Mouse (Mus musculus) right cerebral cortex, postnatal 4 days (tissue): ENCODE results near the gene Mapk7.
A peak's percentile ranks its signal among the peaks of the same experiment; 100 is the strongest.

Experiments used
- DNase-seq: peaks from one replicate; pipeline ENCODE4 v3.0.0-alpha.2; 2022

Gene Mapk7

DNA sequence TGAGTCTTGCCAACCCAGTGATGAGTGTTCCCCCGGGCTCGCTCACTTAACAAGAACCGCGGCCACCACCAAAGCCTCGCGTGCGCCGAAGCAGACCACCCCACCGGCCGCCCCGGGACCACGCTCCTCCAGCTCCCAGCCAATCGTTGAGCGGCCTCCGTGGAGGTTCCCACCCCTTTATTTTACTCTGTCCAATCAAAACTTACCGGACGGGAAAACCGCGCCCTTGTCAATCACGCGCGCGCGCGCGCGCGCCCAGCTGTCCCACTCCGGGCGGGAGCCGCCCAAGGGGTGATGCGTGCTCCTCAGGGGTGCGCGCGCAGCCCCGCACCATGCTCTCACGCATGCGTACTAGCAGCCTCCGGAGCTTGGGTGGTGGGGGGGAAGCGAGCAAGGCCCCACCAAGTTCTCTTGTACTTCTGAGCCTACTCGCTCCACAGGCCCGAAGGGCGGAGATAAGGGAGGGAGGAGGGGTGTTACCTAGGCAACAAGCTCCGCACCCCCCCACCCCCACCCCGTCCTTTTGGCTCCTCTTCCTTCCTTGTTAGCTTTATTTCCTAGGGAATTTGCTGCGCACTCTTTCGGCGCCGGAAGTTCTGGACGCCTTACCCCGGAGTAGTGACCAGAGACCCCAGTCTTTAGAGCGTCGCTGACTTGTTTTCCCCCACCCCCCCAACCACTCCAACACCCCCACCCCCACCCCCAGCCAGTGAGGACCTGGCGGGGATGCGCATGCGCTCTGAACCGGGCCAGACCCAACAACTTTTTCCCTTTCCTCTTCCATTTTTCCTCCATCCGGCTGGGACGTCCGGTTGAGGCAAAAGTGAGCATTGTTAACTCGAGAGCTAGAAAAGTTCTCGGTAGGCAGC is at the start of gene Mapk7:
Mapk7 (minus strand) TSS at position 278 of the 869 bp plus-strand sequence.
- DNase-seq: peak; percentile 100

DNA sequence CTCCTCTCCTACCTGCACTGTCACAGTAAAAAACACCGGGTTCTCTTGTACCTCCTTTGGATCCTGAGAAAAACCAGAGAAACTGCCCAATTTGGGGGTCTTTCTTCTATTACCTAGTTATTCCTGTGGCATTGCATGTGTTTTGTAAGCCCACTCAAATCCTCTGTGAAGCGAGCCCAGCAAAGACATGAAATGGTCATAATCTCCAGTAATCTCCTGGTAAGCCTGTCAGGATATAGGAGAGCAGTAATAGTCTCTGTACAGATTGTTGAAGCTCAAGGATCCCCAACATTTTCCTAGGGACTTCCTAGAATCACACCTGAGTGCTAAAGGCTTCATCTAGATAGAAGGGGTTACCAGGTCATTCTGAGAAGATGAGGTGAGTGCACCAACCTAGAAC is 46.9 kb upstream of the Mapk7 start:
- no peak for DNase-seq

DNA sequence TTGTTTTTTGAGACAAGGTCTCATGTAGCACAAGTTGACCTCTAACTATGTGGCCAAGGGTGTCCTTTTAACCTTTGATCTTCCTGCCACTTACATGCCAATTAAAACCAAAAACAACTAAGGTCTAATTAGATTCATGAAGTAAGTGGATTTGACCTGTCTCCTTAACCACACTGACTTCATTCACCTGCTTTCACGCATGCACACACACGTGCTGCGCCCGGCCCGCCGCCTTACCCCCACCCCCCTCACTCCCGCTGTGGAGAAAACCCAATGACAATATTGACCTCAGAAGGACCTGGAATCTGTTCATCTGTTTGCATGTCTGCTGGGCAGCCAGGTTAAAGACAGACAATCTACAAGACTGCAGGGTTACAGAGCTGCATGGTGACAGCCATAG is 46.4 kb upstream of the Mapk7 start:
- no peak for DNase-seq

DNA sequence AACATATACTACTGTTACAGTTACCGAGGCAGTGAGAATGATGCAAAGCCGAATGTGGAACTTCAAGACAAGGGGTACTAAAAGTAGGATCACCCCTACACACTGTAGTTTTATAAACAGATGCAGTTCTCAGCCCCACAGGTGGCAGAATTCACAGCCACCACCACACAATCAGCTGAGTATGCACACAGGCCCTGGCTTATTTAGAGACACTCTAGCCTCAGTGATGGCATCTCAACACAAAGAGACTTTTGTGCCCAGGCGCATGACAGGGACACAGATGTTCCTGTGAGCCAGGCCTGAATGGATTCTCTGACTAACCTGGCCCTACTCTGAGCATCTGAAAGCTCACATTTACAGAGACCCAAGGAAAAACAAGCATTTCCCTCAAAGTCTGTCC is 43.2 kb upstream of the Mapk7 start:
- no peak for DNase-seq

DNA sequence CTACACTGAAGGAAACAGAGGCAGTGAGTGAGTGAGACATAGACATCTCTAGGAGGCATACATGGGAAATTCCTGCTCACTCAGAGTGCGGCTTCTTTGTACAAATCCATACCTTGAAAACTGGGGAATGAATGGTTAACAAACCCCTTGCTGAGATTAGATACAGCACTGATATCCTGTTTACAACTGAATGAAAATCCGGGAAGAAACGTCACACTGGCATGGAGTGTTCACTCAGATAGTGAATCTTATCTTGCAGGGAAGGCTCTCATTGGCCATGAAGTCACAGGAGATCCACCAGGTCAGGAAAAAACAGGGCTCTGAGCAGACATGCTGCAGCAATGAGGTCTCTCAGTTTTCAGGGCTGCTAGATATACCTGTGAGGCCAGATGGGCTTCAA is 42.7 kb upstream of the Mapk7 start:
- DNase-seq: no peak

DNA sequence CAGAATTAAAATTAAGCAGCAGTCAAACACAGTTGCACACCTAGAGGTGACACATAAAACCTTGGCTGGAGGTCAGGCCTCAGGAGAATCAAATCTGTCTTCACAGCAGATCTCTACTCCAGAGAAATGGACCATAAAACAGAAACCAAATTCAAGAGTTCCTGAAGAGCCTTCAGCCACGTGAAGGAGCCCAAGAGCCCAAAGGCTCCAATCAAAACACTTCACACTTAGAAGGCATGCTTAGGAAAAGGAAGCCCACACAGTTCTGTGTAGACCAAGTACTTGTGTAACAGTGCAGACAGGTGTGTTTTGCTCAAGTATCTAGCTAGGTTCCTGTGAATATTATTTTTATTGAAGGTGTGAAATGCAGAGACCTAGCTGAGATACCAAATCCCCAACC is 41.3 kb upstream of the Mapk7 start:
- no peak for DNase-seq

DNA sequence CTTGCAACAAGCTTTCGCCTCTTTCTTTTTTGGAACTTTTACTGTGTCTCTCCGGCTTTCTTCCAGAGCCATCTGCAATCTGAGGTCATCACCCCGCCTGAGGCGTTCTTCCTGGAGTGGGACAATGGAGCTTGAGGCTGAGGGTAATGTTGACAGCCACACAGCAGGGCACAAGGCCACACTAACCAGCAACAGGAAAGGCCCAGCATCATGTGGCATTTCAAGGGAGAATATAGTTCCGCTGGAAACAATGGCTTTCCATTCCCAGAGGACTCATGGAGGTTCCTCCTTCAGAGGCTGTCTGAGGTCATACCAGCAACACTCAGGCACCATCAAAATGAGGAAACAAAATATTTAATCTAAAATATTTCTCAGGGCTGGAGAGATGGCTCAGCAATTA is 39.4 kb upstream of the Mapk7 start:
- DNase-seq: no peak

DNA sequence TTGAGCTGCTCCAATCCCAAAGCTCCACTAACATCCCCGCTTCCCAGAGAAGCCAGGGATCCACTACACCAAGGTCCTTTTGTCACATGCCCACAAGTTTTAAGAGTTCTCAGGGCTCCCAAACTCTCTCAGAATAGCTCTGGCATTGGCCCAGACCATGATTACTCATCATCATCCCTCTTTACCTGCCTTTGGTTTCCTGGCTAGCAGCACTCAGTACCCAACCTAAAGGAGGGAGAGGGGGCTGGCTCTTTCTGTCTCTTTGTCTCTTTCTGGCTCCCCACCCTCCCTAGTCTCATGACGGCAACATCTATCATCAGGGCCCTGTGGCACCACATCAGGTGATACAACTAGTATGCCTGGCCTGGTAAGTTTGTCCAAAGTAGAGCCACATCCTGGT is 38.6 kb upstream of the Mapk7 start:
- DNase-seq: no peak

DNA sequence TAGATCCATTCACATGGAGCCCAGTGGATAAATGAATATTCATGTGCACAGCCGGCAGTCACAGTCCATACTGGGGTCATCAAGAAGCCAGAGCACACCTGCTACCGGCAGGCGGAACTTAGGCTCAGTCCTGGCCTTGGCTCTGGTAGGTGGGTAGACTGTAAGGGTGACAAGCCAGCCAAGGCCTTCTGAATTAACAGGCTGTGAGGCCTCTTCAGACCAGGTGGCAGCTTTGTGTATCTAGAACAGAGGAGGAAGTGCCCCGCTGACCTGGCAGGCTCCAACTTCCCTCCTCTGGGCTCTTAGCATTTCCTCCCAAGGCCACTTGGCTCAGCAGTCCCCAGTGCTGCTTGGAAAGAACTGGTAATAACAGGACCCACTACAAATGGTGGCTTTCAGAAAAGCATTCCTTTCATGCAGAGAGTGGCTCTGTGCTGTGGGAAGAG is 35.1 kb upstream of the Mapk7 start:
- no peak for DNase-seq

DNA sequence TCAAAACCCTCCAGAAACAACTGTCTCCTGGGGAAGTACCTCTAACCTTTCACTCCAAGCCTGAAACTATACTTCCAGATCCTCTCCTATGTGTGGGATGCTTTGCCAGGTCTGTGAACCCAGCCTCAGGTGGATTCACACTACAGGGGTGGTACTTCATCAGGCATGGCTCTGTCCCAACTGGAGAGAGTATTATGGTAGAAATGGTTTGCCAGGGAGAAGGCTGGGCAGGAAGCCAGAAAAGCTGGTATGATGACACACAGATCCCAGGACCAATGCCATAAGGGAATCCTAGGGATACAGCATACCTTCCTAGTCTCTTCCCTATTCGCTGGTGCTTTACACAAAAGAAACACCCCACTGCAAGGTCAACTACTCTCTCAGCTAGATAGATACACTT is 32.7 kb upstream of the Mapk7 start:
- DNase-seq: no peak

DNA sequence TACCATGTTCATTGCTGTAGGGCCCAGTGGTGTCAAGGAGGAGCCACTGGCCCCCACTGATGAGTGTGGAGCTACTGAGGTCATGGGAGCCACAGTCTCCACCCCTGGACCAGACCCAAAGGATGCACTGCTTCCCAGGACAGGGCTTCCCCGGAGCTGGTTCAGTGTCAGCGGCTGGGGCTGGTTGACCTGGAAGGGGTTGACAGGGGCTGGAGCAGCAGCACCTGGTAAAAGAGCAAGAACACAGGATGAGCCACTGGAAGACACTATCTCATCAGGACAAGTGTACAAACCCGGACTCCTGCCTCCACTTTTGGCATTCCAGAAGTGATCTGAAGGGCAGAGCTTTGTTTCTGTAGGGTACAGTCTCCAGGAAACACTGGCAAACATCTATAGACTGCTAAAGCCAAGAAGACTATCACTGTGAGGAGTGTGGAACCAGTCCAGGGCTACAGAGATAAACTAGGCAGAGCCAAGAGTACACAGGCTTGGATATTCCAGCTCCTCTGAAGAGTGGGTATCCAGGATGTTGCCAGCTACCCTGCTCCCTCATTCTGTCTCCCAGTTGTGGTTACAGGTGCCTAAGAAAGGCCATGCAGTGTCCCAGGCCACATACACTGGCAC is 25.4 kb upstream of the Mapk7 start:
- DNase-seq: no peak

DNA sequence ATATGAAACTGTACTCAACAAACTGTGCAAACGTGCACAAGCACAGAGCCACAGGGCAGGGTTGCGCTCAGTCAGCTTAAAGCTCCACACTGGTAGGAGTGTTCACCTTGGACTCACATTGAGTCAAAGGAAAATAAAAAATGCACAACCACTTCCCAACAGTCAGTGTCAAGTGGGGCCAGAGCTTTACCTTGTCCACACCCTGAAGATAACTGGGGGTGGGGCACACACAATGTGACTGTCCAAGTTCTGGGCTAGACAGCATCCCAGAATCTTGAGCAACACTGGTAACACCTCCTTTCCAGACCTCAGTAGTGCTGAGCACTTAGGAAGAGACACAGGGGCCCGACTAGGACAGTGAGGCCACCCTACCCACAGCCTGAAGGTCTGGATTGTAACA is 24.7 kb upstream of the Mapk7 start:
- no peak for DNase-seq

DNA sequence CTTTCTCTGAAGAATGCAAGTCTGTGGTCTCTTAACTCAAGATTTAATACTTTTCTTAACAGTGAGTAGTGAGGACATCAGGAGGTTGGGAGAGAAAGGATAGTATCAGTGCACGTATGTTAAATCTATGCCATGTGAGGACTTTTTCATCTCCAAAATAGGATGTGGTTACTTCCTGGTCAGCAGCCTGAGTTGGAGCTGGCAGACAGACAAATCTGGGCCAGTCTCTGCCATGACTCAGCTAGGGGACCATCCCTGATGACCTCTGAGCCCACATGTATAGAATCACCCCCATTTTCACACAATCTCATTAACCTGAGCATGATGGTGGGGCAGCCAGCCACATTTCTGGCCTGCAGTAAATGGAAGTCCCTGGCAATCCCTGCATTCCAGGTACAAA is 23.8 kb upstream of the Mapk7 start:
- DNase-seq: no peak

DNA sequence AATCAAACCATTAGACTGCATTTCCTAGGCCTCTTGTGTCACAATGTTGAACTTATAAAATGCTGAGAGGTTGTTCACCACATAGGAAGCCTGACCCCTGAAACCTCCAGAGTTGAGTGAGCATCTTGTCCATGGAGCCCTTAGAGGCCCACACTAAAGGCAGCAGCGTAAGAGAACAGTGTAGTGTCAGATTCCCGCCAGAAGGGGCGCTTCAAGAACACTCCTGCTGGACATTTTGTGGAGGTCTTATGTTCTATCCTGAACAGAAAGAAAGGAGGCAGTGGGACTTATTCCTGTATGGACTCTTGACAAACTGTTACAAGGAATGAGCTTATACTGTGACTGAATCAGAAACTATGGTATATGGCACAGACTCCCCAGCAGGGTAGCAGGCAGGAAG is 20.7 kb upstream of the Mapk7 start:
- peak; percentile 44 for DNase-seq

DNA sequence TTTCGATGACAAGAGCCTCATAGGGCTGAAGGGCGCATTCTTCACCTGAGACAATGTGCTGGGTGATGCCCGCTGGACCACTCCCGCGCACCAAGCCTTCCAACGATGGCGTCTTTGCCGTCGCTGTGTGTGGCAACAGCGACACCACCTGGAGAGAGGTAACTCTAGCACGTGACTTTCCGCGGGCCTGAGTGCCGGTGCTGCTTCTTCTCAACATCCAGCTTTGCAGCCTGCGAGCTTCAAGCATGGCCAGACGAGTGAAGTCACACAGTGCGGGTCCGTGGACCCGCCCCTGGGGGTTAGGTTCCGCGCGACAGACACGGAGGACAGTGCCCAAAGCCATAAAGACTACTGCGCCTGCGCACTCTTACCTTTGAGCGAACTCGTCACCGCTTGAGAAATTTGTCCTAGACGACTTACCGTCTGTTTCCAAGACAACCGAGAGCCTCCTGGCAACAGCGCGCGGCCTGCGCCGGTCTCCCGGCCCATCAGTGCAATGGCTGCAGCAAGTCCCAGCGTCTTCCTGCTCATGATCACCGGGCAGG is 10.6 kb upstream of the Mapk7 start, which contains the start of gene B9d1:
B9d1 (plus strand) TSS at position 432 of the 545 bp plus-strand sequence.
- peak; percentile 97 for DNase-seq

DNA sequence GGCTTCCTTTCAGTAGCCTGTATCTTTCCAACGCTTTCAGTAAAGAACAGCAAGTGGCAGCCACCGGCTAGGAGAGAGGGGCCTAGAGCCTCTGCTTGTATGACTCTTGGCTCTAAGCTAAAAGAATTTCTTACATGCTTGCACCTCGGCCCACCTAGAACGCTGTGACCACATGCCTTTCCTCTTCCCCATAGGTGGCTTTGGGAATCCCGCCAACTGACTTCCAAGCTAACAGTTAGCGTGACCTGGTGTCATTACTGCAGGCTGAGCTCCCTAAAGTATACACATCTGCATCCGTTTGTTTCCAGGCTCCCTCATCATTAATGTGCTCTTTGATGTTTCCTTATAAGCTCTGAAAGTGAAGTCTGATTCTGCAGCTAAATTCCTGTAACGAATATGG is 9.7 kb upstream of the Mapk7 start:
- peak; percentile 33 for DNase-seq

DNA sequence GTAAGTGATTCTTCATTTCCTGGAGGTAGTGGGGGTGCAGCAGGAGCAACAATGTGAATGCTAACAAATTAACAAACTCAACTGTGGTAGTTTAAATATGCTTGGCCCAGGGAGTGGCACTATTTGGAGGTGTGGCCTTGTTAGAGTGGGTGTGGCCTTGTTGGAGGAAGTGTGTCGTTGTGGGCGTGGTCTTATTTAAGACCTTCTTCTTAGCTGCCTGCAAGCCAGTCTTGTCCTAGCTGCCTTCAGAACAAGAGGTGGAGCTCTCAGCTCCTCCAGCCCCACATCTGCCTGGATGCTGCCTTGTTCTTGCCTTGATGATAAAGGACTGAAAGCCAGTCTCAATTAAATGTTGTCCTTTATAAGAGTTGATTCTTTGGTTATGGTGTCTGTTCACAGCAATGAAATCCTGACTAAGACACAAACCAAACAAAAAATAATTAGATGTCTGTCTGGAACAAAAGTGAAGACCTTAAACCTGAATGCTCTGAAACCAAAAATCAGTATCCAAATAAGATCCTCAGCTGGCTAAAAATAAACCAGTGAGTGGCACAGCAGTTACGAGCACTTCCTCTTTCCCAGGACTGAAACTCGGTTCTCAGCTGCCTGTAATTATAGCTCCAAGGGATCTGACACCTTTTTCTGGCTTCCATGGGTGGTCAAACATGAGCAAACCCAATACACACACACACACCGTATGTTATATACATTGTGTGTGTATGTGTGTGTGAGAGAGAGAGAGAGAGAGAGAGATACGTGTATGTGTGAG is 4.7 kb upstream of the Mapk7 start:
- DNase-seq: no peak

DNA sequence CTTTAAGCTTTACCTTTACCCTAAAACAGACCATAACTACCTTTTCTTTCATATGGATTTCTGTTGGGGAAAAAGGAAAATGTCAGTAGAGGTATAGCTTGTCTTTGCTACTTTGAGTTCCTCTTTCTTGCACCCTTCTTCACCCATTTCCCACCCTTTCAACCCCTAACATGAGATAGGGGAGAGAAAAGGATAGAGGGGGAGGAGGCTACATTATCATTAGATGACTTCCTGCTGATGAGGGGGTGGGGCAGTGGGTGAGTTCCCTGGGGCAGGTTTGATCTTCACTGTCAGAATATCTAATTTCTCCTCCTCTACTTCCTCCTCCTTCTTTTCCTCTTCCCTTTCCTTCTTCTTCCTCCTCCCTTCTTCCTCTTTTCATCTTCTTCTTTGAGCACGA is 3.3 kb upstream of the Mapk7 start:
- DNase-seq: no peak

DNA sequence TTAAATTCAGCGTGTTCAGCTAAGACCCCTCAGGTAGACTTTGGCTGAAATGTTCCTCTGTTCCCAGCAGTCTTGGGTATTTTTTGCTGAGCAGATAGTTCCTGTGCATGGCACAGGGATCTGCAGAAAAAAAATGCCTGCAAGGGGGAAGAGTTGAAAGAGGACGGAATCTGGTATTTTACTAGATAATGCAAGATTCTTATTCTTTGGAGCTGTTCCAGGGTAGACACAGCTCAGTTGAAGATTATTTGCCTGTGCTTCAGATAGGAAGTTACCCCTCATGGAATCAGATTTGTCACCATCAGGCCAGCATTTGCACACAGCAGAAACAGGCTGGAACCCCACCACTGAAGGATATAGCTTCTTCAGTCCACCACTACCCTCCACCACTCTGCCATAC is 1.3 kb upstream of the Mapk7 start:
- no peak for DNase-seq

DNA sequence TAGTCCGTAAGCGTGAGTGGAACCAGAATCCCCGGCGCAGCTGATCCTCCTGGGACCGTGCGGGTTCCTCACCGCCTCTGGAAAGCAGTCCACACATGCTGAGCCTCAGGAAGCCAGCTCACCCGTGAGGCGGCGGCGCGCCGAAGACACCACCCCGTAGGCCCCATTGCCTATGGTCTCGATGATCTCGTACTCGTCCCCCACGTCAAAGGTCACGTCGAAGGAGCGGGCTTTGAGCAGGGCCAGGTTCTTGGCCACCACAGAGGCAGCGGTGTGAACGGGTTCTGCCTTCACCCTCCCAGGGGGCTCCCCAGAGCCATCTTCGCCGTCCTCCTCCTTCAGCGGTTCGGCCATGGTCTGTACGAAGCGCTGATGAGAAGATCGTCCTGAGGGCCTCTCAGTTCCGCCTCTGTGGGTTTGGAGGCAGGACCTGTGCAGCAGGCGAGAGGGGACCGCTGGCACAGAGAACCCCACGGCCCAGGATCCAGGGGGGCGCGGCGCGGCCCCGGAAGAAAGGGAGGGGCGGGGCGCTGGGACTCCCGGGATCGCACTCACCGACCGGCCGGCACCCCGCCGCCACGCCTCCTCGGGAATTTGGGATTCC is 579 bp downstream of the Mapk7 start:
- DNase-seq: peak; percentile 35

DNA sequence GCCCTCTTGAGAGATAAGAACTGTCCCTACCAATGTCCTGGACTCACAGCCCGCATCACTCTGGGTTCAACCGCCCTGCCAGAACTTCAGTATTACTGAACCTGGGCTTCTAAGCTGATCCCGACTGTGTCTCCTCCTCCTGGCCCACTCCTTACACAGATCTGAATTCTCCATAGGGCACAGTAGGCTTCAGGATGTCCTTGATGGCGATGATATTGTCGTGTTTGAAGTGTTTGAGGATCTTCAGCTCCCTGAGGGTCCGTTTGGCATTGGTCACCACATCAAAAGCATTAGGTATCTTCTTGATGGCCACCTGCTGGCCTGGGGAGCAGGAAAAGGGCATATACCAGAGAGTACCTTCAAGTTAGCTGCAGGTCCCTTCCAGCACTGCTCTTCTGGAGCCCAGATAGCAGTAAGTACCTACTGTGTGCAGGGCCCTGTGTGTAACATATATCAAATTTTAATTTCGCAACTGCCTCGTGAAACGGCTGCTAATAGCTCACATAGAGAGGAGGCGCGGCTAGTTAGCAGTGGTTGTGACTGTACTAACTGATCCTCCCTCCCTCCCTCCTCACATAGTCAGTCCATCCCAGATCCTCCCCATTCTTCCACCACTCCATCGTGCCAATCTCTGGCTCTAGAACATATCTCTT is 1.3 kb downstream of the Mapk7 start:
- DNase-seq: no peak

DNA sequence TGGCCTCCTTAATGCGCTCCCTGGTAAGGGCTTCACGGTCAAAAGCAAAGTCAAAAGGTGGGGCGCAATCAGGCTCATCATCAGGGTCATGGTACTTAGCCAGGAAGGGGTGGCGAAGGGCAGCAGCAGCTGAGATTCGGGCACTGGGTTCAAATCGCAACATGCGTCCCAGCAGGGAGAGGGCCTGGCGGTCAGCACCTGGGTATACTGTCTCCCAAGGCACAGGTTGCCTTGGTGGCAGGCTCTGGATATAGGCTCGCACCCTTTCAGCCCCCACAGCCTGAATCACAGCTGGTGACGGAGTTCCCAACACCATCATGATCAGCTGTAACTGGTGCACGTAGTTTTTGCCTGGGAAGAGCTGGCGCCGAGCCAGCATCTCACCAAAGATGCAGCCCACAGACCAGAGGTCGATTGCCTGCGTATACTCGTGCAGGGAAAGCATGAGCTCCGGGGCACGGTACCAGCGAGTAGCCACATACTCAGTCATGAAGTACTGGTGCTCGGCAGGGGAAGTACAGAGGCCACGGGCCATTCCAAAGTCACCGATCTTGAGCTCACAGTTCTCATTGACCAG is 3.2 kb downstream of the Mapk7 start:
- no peak for DNase-seq
